Mouse (Mus musculus) liver, adult 2 months (tissue): ENCODE data around the gene Arhgap31.

Experiments
- CTCF ChIP-seq: fragments of 200-500 bp; IDR thresholded peaks from 2 replicates; pipeline ENCODE4 v1.5.1; 2011; ENCODE audit warnings: low read depth, low read length, control low read depth
- POLR2A ChIP-seq: fragments of 200-500 bp; IDR thresholded peaks from 2 replicates; pipeline ENCODE4 v1.6.1; 2011; ENCODE audit warnings: low read length, control low read depth; ENCODE audit not compliant: insufficient read depth; ENCODE audit errors: extremely low read depth

GRCm38 (mm10) chr16:38653390-38653871 is 59.6 kb downstream of the Arhgap31 start:
- TF ChIP-seq POLR2A (no peak), CTCF (no peak)
